Comparison of ENCODE assay signal across 8 mouse cellular contexts in the genomic region with DNA sequence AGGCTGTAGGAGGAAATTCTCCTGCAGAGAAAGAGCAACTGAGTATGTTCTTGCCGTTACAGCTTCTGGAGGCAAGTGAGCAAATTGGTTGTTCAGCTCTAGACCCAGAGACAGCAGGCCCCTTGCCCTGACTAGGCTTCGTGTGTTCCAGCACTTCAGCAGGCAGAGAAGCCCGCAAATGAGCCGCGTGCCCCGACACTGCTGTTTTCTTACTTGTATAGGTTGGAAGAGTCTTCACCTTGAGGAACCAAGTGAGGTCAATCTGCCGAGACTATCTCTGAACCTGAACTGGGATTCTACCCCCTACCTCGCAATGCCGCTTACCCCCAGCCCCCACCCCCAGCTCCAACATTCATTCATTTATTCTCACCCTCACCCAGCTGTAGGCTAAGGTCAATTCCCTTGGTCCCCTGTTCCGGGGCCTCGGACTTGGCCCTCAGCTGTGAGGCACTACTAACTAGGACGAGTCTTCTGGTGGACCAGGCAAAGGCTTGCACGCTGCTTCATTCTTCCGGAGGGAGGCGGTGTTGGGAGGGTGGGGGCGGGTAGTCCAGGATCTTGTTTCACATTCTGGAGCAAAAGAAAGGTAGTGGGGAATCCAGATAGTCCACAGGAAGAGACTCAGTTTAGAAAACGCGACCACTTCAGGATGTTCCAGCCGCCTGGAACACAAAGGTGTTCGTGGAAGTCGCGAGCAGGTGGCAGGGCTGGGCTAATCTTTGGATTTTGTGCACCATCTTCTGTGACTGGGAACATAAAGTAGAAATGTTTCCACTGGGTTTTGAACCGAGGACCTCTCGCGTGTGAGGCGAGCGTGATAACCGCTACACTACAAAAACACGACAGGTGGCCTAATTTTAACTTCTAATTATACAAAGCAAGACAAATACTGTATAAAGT. TPM values are rescaled to one million over a fixed set of nuclear protein-coding genes. Genes with fewer than 3 reads are reported as not detected.
DNase-seq lines count a peak whose midpoint lies in the region; ATAC-seq and TF ChIP-seq lines count a peak whose summit lies in the region.

No protein-coding gene starts in this region.

- no peaks in the 10 kb centered on the region for H3K9me3 ChIP-seq in heart, embryonic 11.5 days (replicated peaks; ENCODE audit: control insufficient read depth, low read length)
- no peaks in the 10 kb centered on the region for H3K9me3 ChIP-seq in ES-Bruce4 (replicated peaks; ENCODE audit: control insufficient read depth, insufficient read depth, low read length, poor library complexity, severe bottlenecking)
- no peaks in the 10 kb centered on the region for H3K9me3 ChIP-seq in hindbrain, embryonic 11.5 days (ENCODE audit: control insufficient read depth, low read length)
- H3K9me3 ChIP-seq in liver, embryonic 15.5 days (replicated peaks) = no peaks in the 10 kb centered on the region

- no peak overlapping the region for H3K27ac ChIP-seq in heart, embryonic 11.5 days (ENCODE audit: low read depth, low read length)
- peak overlapping the region; percentile 66 for H3K27ac ChIP-seq in ES-Bruce4 (ENCODE audit: insufficient read depth, low read length)
- H3K27ac ChIP-seq in hindbrain, embryonic 11.5 days (ENCODE audit: low read depth, low read length) = no peak overlapping the region
- H3K27ac ChIP-seq in liver, embryonic 15.5 days (replicated peaks) = no peak overlapping the region

- H3K27me3 ChIP-seq in heart, embryonic 11.5 days (ENCODE audit: control insufficient read depth, insufficient read depth, low read length) = 0 out of 2 replicates have a peak, but pooled peaks cover 3% of the 10 kb centered on the region
- no peaks in the 10 kb centered on the region; the same call in 1 of the 2 replicates for H3K27me3 ChIP-seq in ES-Bruce4 (ENCODE audit: control insufficient read depth, insufficient read depth, low read length, poor library complexity, severe bottlenecking)
- peaks cover 4% of the 10 kb centered on the region; the same call in 1 of the 2 replicates for H3K27me3 ChIP-seq in hindbrain, embryonic 11.5 days (ENCODE audit: control insufficient read depth, insufficient read depth, low read length)
- H3K27me3 ChIP-seq in liver, embryonic 15.5 days = peaks cover 29% of the 10 kb centered on the region

- peak overlapping the region; percentile 50 for H3K4me3 ChIP-seq in heart, embryonic 11.5 days (ENCODE audit: low read depth, low read length)
- H3K4me3 ChIP-seq in ES-Bruce4 (ENCODE audit: low read depth, low read length) = peak overlapping the region; percentile 97
- H3K4me3 ChIP-seq in hindbrain, embryonic 11.5 days (ENCODE audit: low read depth, low read length) = peak overlapping the region; percentile 18
- H3K4me3 ChIP-seq in liver, embryonic 15.5 days (replicated peaks) = peak overlapping the region; percentile 50

- H3K9ac ChIP-seq in heart, embryonic 11.5 days (ENCODE audit: low read depth, low read length) = no peak overlapping the region
- H3K9ac ChIP-seq in ES-Bruce4 (ENCODE audit: low read depth, poor library complexity, severe bottlenecking) = peak overlapping the region; percentile 80
- H3K9ac ChIP-seq in hindbrain, embryonic 11.5 days (ENCODE audit: low read depth, low read length) = no peak overlapping the region
- peak overlapping the region; percentile 7 for H3K9ac ChIP-seq in liver, embryonic 15.5 days

- no peak for ATAC-seq in heart, embryonic 11.5 days (replicated peaks; ENCODE audit: insufficient number of reproducible peaks, low FRiP score, low TSS enrichment)
- ATAC-seq in hindbrain, embryonic 11.5 days (ENCODE audit: low FRiP score) = peak; percentile 53
- ATAC-seq in liver, embryonic 15.5 days (ENCODE audit: insufficient read depth) = peak; percentile 48; the same call in 1 of the 2 replicates

- no peaks in the 10 kb centered on the region for H3K36me3 ChIP-seq in heart, embryonic 11.5 days (ENCODE audit: control insufficient read depth, insufficient read depth, low read length)
- H3K36me3 ChIP-seq in ES-Bruce4 (ENCODE audit: control insufficient read depth, insufficient read depth, low read length, poor library complexity, severe bottlenecking) = no peaks in the 10 kb centered on the region
- H3K36me3 ChIP-seq in hindbrain, embryonic 11.5 days (ENCODE audit: control insufficient read depth, insufficient read depth, low read length) = no peaks in the 10 kb centered on the region
- H3K36me3 ChIP-seq in liver, embryonic 15.5 days (replicated peaks) = no peaks in the 10 kb centered on the region

- H3K4me1 ChIP-seq in heart, embryonic 11.5 days (ENCODE audit: control insufficient read depth, insufficient read depth, low read length) = no peaks in the 10 kb centered on the region; the same call in 1 of the 2 replicates
- no peaks in the 10 kb centered on the region for H3K4me1 ChIP-seq in ES-Bruce4 (ENCODE audit: control insufficient read depth, insufficient read depth, low read length)
- H3K4me1 ChIP-seq in hindbrain, embryonic 11.5 days (replicated peaks; ENCODE audit: control insufficient read depth, insufficient read depth, low read length) = no peaks in the 10 kb centered on the region
- H3K4me1 ChIP-seq in liver, embryonic 15.5 days (replicated peaks) = peaks cover 21% of the 10 kb centered on the region

- WGBS in heart, embryonic 11.5 days (ENCODE audit: insufficient replicate concordance) = 4% methylated on average over 29 of the region's 29 CpGs
- 5% methylated on average over 29 of the region's 29 CpGs for WGBS in hindbrain, embryonic 11.5 days
- WGBS in liver, embryonic 15.5 days (ENCODE audit: insufficient replicate concordance) = 3% methylated on average over 29 of the region's 29 CpGs

- no peak for TF ChIP-seq EP300 in ES-Bruce4 (IDR thresholded peaks at IDR 0.05; ENCODE audit: insufficient read depth, low read depth, low read length)

- H3K4me2 ChIP-seq in heart, embryonic 11.5 days = peak overlapping the region; percentile 70
- H3K4me2 ChIP-seq in hindbrain, embryonic 11.5 days (replicated peaks; ENCODE audit: low read depth, low read length) = peak overlapping the region; percentile 39
- H3K4me2 ChIP-seq in liver, embryonic 15.5 days = peak overlapping the region; percentile 75

- peak; percentile 36 for TF ChIP-seq CTCF in ES-Bruce4 (IDR thresholded peaks at IDR 0.05; ENCODE audit: low read depth, low read length)

- no peak for TF ChIP-seq POLR2A in ES-Bruce4 (IDR thresholded peaks at IDR 0.05; ENCODE audit: insufficient read depth, low read length)

- no peak for DNase-seq in heart, postnatal 4 days
- DNase-seq in cerebellum, postnatal 14 days = peak; percentile 73 to 74
- peak; percentile 49 for DNase-seq in hindbrain, embryonic 11.5 days (ENCODE audit: low spot score)
- DNase-seq in right cerebral cortex, postnatal 4 days = peak; percentile 58
- no peak for DNase-seq in adrenal gland, postnatal 10 days

RNA-seq across cellular contexts. Expression of a gene that starts 12.1 kb away (rescaled TPM):
- polyA plus RNA-seq in heart, embryonic 11.5 days (2014; fragmentation: Nextera tagmentation; extraction: Ambion mirVana) = 8.9 and 9.8 TPM in 2 replicates
- 1 to 10 TPM; 5.0 to 5.6 TPM for total RNA-seq in heart, postnatal 4 days (2021)
- polyA plus RNA-seq in ES-Bruce4 (2011; ENCODE audit: insufficient read depth, insufficient read length, low read depth, missing spikeins) = 10.0 and 10.3 TPM in 2 replicates
- polyA plus RNA-seq in hindbrain, embryonic 11.5 days (2014; fragmentation: Nextera tagmentation; extraction: Ambion mirVana) = 12.1 and 13.4 TPM in 2 replicates
- 5.1 and 5.2 TPM in 2 replicates for polyA plus RNA-seq in liver, embryonic 15.5 days (2015; fragmentation: Nextera tagmentation; extraction: Ambion mirVana)
- 1 to 10 TPM; 6.1 to 7.1 TPM for total RNA-seq in adrenal gland, postnatal 10 days (2021)

RNA-seq across cellular contexts. Expression of a gene that starts 42.6 kb away (rescaled TPM):
- 43.4 and 43.7 TPM in 2 replicates for polyA plus RNA-seq in heart, embryonic 11.5 days (2014; fragmentation: Nextera tagmentation; extraction: Ambion mirVana)
- total RNA-seq in heart, postnatal 4 days (2021) = 10 to 100 TPM; 17.6 to 23.5 TPM
- polyA plus RNA-seq in ES-Bruce4 (2011; ENCODE audit: insufficient read depth, insufficient read length, low read depth, missing spikeins) = 47.3 and 52.8 TPM in 2 replicates
- polyA plus RNA-seq in hindbrain, embryonic 11.5 days (2014; fragmentation: Nextera tagmentation; extraction: Ambion mirVana) = 65.0 and 65.6 TPM in 2 replicates
- polyA plus RNA-seq in liver, embryonic 15.5 days (2015; fragmentation: Nextera tagmentation; extraction: Ambion mirVana) = 11.2 and 12.6 TPM in 2 replicates
- total RNA-seq in adrenal gland, postnatal 10 days (2021) = 10 to 100 TPM; 18.9 to 26.9 TPM

RNA-seq across cellular contexts. Expression of a gene that starts 54.1 kb away (rescaled TPM):
- 0.97 and 1.7 TPM in 2 replicates for polyA plus RNA-seq in heart, embryonic 11.5 days (2014; fragmentation: Nextera tagmentation; extraction: Ambion mirVana)
- under 1 TPM; 0.11 to 0.24 TPM for total RNA-seq in heart, postnatal 4 days (2021)
- 0.40 and 0.46 TPM in 2 replicates for polyA plus RNA-seq in ES-Bruce4 (2011; ENCODE audit: insufficient read depth, insufficient read length, low read depth, missing spikeins)
- polyA plus RNA-seq in hindbrain, embryonic 11.5 days (2014; fragmentation: Nextera tagmentation; extraction: Ambion mirVana) = not detected in 2 replicates
- polyA plus RNA-seq in liver, embryonic 15.5 days (2015; fragmentation: Nextera tagmentation; extraction: Ambion mirVana) = 1.6 and 2.1 TPM in 2 replicates
- under 1 TPM in 1 of 2 experiments, not detected in 1; 0.55 TPM for total RNA-seq in adrenal gland, postnatal 10 days (2021)

Comparison
In these comparisons a context has a peak if more than half of its experiments do, and no peak if none do; other contexts are left out.
1. H3K4me3 ChIP-seq: peak in every context shown above with its lines; median percentile 97 in ES-Bruce4; 50 in heart, embryonic 11.5 days; 50 in liver, embryonic 15.5 days; 18 in hindbrain, embryonic 11.5 days.
2. H3K9ac ChIP-seq: peak in ES-Bruce4 (single experiment) and liver, embryonic 15.5 days (single experiment); none in heart, embryonic 11.5 days (single experiment) and hindbrain, embryonic 11.5 days (single experiment).
3. DNase-seq: peak in cerebellum, postnatal 14 days (2 of 2), hindbrain, embryonic 11.5 days (single experiment) and right cerebral cortex, postnatal 4 days (single experiment); none in heart, postnatal 4 days (single experiment) and adrenal gland, postnatal 10 days (single experiment).
4. Peak in every context shown above with its lines, with median percentiles within 50 percentile points of each other: H3K4me2 ChIP-seq.